Mouse (Mus musculus) ovary, postnatal 14 days (tissue): ENCODE measurements around the gene Hs6st1.
A peak's percentile ranks its signal among the peaks of the same experiment; 100 is the strongest.
"Not testable (repeated sequence)": the region's sequence is repeated elsewhere in the genome, so short reads cannot be mapped to it uniquely, and the experiment has no call there.

Experiments used
- DNase-seq: peaks from one replicate; pipeline ENCODE4 v3.0.0; 2022; ENCODE audit warnings: low spot score

Gene Hs6st1

DNA sequence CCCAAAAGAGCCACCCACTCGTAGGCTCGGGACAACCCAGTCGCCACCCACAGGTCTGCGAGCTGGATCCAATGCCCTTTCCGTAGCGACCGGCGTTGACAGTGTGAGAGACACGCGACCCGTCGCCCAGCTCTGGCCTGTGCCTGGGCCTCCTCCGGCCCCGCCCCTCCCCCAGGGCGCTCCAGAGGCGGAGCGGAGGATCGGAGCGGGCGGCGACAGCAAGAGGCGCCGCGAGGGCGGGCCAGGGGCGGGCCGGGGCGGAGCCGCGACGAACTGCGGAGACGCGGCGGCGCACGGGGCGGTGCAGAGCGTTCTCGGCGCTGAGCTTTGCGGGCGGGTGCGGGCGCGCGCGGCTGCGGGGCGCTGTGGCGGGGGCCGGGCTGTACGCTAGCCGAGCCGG, at the start of gene Hs6st1:
Gene Hs6st1, plus strand, starts transcription at position 325 of the 400 bp plus-strand sequence.
- DNase-seq, result peak; percentile 90

- no peak for DNase-seq
Measured at GRCm38 (mm10) chr1:36018617-36019016, 49.6 kb upstream of the Hs6st1 start.

- no peak for DNase-seq
Measured at GRCm38 (mm10) chr1:36019161-36019560, 49.0 kb upstream of the Hs6st1 start.

GRCm38 (mm10) chr1:36020315-36020714, 47.9 kb upstream of the Hs6st1 start:
- DNase-seq, result no peak

- DNase-seq, result peak; percentile 49
Measured at GRCm38 (mm10) chr1:36030421-36030821, 37.8 kb upstream of the Hs6st1 start.

DNA sequence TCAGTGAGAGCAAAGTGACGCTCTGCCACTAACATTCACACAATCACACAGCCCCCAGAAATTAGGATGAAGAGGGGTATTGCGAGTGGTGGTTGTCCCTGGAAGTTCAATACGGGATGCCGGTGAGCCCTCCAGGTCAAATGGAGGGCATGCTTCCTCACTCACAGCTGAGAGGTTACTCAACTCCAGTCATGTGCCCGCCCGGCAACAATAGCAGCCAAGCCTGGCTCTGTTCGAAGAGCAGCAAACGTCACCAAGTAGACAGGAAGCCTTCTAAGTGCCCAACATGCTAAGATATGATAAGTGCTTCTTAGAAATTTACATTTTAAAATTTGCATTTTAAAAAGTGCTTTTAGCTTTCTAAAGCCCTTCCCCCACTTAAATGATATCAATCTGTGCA, 29.4 kb upstream of the Hs6st1 start:
- DNase-seq, result no peak

DNA sequence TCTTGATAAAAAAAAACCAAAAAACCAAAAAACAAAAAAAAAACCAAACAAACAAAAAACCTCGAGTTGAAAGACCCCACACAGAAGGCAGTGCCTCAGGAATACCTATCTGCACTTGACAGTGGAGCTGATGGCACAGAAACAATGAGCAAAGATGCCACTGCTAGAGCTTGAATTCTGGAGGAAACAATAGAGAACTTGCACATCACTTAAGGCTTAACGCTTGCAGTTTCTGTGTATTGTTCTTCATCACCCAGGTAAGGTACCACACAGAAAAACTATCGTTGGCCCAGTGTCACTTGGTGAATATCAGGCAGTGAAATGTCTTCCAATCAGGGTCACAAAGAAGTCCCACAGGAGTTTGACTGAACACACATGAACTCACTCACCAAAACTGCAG, 26.1 kb upstream of the Hs6st1 start:
- DNase-seq, result no peak

- not testable (repeated sequence) for DNase-seq
Measured at GRCm38 (mm10) chr1:36043793-36044192, 24.4 kb upstream of the Hs6st1 start.

DNA sequence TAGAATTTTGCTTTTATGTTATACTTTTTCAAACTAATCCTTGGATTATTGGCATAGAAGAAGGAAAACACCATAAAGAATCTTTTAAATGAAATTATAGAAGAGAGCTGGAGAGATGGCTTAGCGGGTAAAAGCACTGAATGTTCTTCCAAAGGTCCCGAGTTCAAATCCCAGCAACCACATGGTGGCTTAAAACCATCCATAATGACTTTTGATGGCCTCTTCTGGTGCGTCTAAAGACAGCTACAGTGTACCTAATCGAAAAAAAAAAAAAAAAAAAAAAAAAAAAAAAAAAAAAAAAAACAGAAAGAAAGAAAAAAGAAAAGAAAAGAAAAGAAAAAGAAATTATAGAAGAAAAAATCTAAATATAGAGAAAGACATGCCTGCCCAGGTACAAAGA, 23.9 kb upstream of the Hs6st1 start:
- no peak for DNase-seq

GRCm38 (mm10) chr1:36052672-36053071, 15.5 kb upstream of the Hs6st1 start:
- DNase-seq, result no peak

- no peak for DNase-seq
Measured at GRCm38 (mm10) chr1:36053566-36053965, 14.6 kb upstream of the Hs6st1 start.

DNA sequence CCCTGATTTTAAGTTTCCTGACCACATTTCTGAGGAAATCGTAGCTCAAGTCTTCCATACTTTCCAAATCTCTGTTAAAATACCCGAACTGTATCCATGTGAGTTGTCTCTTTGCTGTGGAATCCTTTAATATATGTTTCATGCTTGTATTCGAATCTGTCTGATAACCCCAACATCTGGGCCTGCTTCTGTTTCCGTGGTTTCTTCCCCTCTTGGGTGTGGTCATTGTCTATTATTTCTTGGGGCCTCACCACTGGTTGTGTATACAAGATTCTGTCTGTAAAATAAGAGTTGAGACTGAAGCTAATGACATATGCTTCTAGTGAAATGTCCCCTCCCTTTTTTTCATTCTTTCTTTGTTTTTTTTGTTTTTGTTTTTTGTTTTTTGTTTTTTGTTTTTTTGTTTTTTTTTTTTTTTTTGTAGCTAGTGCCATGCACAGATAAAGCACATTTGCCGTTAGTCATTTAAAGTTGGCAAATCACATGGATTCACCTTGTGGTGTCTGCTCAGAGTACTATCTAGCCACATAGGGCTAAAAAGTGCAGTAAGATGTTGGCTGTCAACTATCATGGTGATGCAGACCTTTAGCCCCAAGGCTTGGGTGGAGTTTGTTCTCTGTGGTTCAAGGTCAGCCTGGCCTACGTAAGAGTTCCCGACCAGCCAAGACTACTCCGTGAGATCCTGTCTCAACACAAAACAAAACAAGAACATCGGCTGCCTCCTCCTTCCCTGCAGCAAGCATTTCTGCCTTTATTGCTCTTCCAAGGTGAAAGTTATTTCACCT, 13.8 kb upstream of the Hs6st1 start:
- no peak for DNase-seq

DNA sequence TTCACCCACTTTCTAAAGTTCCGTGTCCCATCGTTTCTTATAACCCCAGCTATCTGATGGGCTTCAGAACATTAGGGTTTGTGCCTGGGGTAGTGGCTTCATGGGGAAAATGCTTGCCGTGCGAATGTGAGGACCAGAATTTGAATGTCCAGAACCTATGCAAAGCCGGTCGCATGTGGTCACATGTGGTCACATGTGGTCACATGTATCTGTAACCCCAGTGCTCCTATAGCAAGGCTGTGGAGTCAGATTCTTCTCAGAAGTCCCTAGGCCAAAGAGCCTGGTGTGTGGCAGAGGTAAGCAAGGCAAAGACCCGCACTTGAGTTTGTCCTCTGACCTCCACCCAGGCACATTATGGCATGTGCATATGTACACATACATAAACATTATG, 13.2 kb upstream of the Hs6st1 start:
- DNase-seq, result no peak

GRCm38 (mm10) chr1:36059351-36059750, 8.8 kb upstream of the Hs6st1 start:
- DNase-seq, result no peak

DNA sequence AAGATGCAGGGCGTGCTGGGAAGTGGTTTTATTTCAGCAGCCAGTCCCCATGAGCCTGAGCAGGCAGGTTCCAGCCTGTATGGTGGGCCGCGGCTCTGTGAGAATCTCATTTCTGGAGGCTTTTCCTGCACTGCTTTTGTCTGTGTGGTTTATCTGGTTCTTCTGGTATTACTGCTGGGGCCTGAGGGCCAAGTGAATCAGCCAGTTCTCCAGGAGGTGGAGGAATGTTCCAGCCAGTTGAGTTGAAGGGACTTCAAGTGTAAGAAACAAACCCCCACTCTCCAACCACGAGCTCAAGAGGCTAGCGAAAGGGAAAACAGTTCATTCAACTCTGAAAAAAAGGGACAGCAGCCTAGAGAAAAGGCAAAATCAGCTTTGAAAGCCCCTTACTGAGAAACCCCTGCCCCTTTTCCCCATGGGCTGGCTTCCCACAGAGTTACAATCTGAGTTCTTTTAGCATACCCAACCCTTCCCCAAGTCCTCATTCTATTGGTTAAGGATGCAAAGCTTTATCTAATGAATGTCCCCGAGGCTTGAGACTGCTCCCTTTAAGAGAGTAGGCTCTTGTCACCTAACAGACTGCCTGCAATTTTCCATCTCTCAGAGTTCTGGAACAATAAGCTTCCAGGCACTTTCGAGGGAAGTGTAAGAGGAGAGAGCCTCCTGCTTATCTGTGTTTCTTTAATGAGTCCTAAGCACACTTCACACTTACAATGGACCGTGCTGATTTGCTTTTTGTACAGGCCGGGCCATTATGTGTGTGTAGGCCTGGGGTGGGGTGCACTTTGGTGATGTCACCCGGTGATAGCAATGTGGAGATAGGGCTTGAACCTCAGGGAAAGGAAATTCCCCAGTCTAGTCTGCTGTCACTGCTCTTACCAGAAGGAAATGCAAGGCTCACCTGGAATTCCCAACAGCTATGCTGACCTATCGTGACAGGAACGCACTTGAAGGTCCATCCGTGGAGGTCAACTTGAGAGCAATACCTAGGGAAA, 7.9 kb upstream of the Hs6st1 start:
- no peak for DNase-seq

GRCm38 (mm10) chr1:36061211-36061915, 6.8 kb upstream of the Hs6st1 start:
- DNase-seq, result no peak

DNA sequence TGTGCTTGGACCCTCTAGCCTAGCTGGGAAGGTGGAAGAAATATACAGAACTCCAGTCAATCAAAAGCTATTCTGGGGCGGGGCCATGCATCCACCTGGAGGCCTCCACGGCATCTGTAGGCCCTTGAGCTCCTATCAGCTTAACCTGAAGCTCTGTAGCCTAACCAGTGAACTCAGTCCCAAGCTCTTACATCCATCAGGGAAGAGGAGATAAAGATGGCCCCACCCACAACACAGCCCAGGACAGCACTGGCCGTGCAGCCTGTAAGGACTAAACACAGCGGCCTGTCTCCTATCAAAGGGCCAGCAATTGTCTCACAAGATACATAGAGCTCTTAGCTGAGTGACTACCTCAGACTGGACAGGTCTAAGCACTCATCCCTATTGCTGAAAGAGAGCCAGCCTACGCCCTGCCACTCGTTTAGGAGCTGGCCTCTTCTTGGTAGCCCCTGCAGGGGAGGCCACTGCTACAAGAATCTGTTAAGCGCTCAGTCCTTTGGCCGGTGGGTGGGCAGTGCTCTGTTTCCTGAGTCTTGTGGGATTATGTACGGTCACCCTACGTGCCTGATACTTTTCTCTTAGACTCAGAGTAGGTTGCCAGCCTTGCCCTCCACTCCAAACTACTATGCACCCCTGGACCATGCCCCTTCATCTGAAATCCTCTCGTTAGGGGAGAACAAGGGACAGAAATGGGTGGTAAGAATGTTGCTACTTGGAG, 6.0 kb upstream of the Hs6st1 start:
- DNase-seq, result no peak

DNA sequence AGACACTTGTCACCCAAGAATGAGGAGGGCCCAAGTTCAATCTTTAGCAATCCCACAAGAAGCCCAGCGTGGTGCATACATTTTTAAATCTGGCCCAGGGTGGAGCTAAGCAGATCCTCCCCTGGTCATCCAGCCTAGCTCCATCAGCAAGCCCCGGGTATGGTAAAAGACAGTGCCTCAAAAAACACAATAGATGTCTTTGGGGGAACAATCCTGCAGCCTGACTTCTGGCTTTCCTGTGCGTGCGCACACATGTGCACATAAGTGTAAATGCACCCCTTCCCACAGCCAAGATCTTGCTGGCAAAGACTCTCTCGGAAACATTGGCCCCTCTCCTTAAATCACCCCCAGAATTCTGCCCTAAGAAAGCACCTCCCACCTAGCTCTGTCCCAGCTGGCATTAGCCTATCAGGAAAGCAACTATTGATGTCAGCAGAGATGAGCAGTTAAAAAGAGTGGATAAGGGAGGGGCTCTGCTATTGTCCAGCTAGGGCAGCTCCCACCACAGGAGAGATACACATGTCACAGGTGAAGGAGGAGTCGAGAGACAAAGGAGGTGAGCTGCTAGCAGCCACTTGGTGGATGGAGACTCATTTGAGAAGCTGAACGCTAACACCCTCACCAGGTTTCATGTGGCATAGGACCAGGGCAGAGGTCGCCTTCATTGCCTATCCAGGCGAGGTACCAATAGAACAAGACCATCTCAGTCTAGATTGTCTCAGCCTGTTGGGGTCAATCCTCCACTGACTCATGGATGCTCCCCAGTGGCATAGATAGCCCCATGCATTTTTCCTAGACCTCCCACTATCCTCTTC, 5.2 kb upstream of the Hs6st1 start:
- no peak for DNase-seq

- no peak for DNase-seq
Measured at GRCm38 (mm10) chr1:36063641-36063955, 4.6 kb upstream of the Hs6st1 start.

DNA sequence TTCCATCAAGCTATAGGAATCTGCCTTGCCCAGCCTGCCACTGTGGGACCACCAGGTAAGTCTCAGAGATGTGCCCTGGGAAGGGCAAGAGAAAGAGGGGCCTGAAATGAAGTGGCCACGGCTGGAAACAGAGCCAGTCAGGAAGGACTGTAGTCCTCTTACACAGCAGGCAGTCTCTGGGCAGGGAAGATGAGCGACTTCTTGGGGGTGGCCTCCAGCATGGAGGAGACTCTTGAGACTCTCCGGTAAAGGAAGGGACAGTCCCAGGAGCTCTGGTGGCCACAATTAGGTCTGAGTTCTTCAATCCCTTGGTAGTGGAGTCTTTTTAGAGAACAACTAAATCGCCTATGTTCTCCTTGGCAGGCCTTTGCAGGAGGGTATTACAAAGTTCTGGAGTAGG, 4.0 kb upstream of the Hs6st1 start:
- DNase-seq, result no peak
